Mouse (Mus musculus): Measurements from ENCODE around the gene Srf.

Srf gene

DNA sequence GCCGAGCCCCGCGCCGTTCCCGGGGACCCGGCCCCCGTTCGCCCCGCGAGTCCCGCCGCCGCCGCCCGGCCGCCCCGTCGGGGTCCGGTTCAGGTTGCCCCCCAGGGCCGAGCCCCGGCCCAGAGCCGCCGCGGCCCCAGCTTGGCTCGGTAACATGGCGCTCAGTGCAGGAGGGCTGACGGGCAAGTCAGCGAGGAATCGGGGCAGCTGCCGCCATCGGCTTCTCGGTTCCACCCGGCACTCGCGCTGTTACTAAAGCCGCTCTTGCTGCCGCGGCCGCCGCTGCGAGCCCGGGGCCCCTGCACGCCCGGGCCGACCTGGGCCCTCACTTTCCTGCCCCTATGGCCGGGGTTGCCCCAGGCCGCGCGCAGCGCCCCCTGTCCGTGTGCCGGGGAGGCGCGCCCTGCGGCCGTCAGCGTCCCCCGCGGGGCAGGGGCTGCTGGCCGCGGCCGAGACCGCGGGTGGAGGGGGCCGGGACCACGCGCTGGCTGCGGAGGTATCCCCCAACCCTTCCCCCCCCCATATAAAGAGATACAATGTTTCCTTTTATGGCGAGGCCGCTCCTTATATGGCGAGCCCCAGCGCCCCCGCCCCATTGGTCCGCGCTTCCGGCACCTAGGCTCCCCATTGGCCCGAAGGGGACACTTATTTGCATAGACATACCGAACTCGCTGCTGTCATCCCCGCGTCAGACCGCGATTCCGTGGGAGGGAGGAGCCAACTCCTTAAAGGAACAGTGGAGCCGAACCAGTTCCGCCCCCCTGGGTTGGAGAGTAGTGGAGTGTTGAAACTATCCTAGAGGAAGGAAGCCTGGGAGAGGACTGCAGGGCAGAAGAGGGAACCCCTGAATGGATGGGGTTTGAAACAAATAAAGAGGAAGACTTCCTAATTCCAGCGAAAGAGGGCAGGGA is at the start of gene Srf:
Srf (minus strand) TSS at position 503 of the 911 bp plus-strand sequence.
- TF ChIP-seq CTCF (conservative IDR thresholded peaks at IDR 0.05; ENCODE audit: low read length) (no peak), POU5F1 (IDR thresholded peaks at IDR 0.05; ENCODE audit: borderline replicate concordance, low read length) (no peak), NANOG (IDR thresholded peaks at IDR 0.05; ENCODE audit: borderline replicate concordance, low read length) (no peak)
- peak within 1 kb of the TSS; percentile 91 for H3K4me3 ChIP-seq (replicated peaks; ENCODE audit: low read length)
- H3K27me3 ChIP-seq (ENCODE audit: insufficient read depth, low read length): peaks cover 18% of the 10 kb centered on the region
- H3K4me1 ChIP-seq (replicated peaks; ENCODE audit: low read depth, low read length): peaks cover 43% of the 10 kb centered on the region
- H3K9me3 ChIP-seq (ENCODE audit: low read length): no peaks in the 10 kb centered on the region
- H3K36me3 ChIP-seq (ENCODE audit: insufficient read depth, low read length): peaks cover 19% of the 10 kb centered on the region

DNA sequence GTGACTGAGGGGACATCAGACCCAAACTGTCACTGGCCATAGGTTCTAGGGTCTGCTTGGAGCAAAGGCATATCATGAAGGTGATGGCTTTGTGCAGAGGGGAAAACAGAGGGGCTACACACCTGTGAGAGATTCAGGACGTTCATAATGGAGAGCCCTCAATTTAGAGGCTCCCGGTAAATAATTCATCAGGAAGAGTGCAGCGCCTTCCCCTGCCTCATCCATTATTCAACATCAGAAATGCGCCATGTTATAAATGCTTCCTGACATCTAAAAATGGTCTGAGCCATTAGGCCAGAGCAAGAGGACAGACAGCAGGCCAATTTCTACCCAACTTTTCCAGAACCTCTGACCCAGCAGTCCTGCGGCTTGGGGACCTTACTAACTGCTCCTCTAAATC is 49.2 kb upstream of the Srf start:
- Histone ChIP-seq H3K9me3 (ENCODE audit: low read length) (no peaks in the 10 kb centered on the region), H3K4me1 (replicated peaks; ENCODE audit: low read depth, low read length) (peaks cover 75% of the 10 kb centered on the region), H3K27me3 (ENCODE audit: insufficient read depth, low read length) (no peaks in the 10 kb centered on the region), H3K36me3 (ENCODE audit: insufficient read depth, low read length) (no peaks in the 10 kb centered on the region), H3K4me3 (replicated peaks; ENCODE audit: low read length) (no peak overlapping the region)
- no peak for TF ChIP-seq NANOG (IDR thresholded peaks at IDR 0.05; ENCODE audit: borderline replicate concordance, low read length)
- no peak for TF ChIP-seq POU5F1 (IDR thresholded peaks at IDR 0.05; ENCODE audit: borderline replicate concordance, low read length)
- no peak for TF ChIP-seq CTCF (conservative IDR thresholded peaks at IDR 0.05; ENCODE audit: low read length)

DNA sequence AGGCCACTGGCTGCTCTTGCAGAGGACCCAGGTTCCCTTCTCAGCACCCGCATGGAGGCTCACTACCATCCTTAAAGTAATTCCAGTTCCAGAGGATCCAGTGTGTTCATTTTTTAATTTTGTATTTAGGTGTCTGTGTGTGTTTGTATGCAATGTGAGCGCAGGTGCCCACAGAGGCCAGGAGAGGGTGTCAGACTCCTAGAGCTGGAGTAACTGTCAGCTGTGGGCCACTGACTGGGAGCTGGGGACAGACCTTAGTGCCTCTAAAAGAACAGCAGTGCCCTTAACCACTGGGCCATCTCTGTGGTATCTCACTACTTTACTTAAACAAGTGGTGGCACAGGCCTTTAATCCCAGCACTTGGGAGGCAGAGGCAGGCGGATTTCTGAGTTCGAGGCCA is 47.3 kb upstream of the Srf start:
- no peak for TF ChIP-seq NANOG (IDR thresholded peaks at IDR 0.05; ENCODE audit: borderline replicate concordance, low read length)
- no peak for TF ChIP-seq CTCF (conservative IDR thresholded peaks at IDR 0.05; ENCODE audit: low read length)
- TF ChIP-seq POU5F1 (IDR thresholded peaks at IDR 0.05; ENCODE audit: borderline replicate concordance, low read length): no peak
- H3K4me3 ChIP-seq (replicated peaks; ENCODE audit: low read length): no peak overlapping the region

DNA sequence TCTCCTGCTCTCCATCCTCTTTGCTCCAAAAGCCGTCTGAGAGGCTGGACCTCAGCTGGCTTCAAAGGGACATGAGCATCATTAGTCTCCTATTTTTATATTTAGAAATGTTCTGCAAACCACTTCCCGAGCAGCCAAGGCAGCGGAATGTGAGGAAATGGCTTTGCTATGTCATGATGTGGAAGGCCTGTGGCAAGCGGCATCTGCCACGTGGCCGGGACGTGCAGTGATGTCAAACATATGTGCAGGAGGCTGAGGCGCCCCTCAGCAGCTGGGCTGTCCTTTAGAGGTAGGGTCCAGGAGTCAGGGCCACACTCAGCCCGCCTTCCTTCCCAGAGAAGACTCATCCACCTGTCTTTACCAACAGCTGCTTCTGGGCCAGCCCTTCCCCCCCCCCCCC is 46.2 kb upstream of the Srf start:
- TF ChIP-seq CTCF (conservative IDR thresholded peaks at IDR 0.05; ENCODE audit: low read length) (no peak), NANOG (IDR thresholded peaks at IDR 0.05; ENCODE audit: borderline replicate concordance, low read length) (no peak), POU5F1 (IDR thresholded peaks at IDR 0.05; ENCODE audit: borderline replicate concordance, low read length) (no peak)
- no peaks in the 10 kb centered on the region for H3K9me3 ChIP-seq (ENCODE audit: low read length)
- H3K27me3 ChIP-seq (ENCODE audit: insufficient read depth, low read length): no peaks in the 10 kb centered on the region
- peaks cover 4% of the 10 kb centered on the region for H3K36me3 ChIP-seq (ENCODE audit: insufficient read depth, low read length)
- peak overlapping the region; percentile 13; the same call in 1 of the 2 replicates for H3K4me3 ChIP-seq (replicated peaks; ENCODE audit: low read length)
- peaks cover 71% of the 10 kb centered on the region for H3K4me1 ChIP-seq (replicated peaks; ENCODE audit: low read depth, low read length)

More for the DNA sequence above, 47.3 kb upstream of the Srf start:
- Histone ChIP-seq H3K36me3 (ENCODE audit: insufficient read depth, low read length) (no peaks in the 10 kb centered on the region; the same call in 1 of the 2 replicates), H3K9me3 (ENCODE audit: low read length) (no peaks in the 10 kb centered on the region), H3K27me3 (ENCODE audit: insufficient read depth, low read length) (no peaks in the 10 kb centered on the region), H3K4me1 (replicated peaks; ENCODE audit: low read depth, low read length) (peaks cover 71% of the 10 kb centered on the region)

DNA sequence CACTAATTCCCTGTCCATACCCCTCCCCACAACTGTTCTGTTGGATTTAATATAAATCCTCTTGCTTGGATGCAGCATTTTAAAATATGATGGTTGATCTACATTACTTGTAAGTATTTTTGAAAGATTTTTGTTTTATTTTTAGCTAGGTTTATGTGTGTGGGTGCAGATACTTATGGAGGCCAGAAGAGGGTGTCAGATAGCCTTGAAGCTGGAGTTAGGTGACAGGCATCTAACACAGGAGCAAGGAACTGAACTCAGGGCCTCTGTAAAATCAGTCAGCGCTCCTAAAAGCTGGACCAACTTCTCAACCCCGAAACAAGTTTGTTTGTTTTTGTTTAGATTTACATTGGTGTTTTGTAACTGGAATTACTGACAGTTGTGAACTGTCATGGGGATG is 44.6 kb upstream of the Srf start:
- Histone ChIP-seq H3K9me3 (ENCODE audit: low read length) (no peaks in the 10 kb centered on the region), H3K4me3 (replicated peaks; ENCODE audit: low read length) (no peak overlapping the region), H3K27me3 (ENCODE audit: insufficient read depth, low read length) (no peaks in the 10 kb centered on the region), H3K36me3 (ENCODE audit: insufficient read depth, low read length) (peaks cover 4% of the 10 kb centered on the region), H3K4me1 (replicated peaks; ENCODE audit: low read depth, low read length) (peaks cover 69% of the 10 kb centered on the region)
- TF ChIP-seq POU5F1 (IDR thresholded peaks at IDR 0.05; ENCODE audit: borderline replicate concordance, low read length) (no peak), CTCF (conservative IDR thresholded peaks at IDR 0.05; ENCODE audit: low read length) (peak; percentile 43)

DNA sequence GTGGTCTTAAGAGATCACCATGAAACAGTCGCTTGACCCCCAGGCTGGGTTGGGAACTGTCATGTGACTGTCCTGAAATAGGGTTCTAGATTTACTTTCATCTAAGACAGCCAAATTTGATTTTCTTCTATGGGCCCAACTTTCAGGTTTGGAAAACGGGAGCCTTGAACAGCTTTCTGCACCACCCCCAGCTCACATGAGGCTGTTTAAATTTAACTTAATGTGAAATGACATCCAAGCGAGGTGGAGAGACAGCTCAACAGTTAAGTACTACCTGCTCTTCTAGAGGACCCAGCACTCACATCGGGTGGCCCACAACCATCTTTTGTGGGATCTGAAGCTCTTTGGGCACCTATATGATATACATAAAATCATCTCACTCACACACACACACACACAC is 43.0 kb upstream of the Srf start:
- Histone ChIP-seq H3K4me3 (replicated peaks; ENCODE audit: low read length) (no peak overlapping the region), H3K4me1 (replicated peaks; ENCODE audit: low read depth, low read length) (peaks cover 72% of the 10 kb centered on the region), H3K9me3 (ENCODE audit: low read length) (no peaks in the 10 kb centered on the region), H3K36me3 (ENCODE audit: insufficient read depth, low read length) (peaks cover 4% of the 10 kb centered on the region), H3K27me3 (ENCODE audit: insufficient read depth, low read length) (no peaks in the 10 kb centered on the region)
- TF ChIP-seq CTCF (conservative IDR thresholded peaks at IDR 0.05; ENCODE audit: low read length): no peak
- TF ChIP-seq NANOG (IDR thresholded peaks at IDR 0.05; ENCODE audit: borderline replicate concordance, low read length): no peak
- no peak for TF ChIP-seq POU5F1 (IDR thresholded peaks at IDR 0.05; ENCODE audit: borderline replicate concordance, low read length)

DNA sequence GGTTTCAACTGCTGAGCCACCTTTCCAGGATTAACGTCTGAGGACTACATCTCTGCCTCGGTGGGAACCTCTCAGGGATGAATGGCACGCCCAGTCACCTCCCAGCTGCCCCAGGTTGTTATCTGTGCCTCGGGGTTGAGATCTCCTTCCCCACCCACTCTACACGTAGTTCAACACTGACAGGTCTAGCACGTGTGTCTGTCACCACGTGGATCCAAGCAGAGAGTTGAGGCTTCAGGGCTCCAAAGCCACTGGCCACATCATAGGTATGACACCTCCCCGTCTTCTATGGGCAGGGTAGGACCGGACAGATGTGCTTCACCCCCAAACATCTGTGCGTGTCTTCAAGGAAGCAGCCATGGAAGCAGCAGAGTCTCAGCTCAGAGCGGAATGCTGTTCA is 42.0 kb upstream of the Srf start:
- no peak for TF ChIP-seq CTCF (conservative IDR thresholded peaks at IDR 0.05; ENCODE audit: low read length)
- no peak for TF ChIP-seq NANOG (IDR thresholded peaks at IDR 0.05; ENCODE audit: borderline replicate concordance, low read length)
- no peak for TF ChIP-seq POU5F1 (IDR thresholded peaks at IDR 0.05; ENCODE audit: borderline replicate concordance, low read length)
- H3K4me3 ChIP-seq (replicated peaks; ENCODE audit: low read length): no peak overlapping the region
- no peaks in the 10 kb centered on the region for H3K9me3 ChIP-seq (ENCODE audit: low read length)
- no peaks in the 10 kb centered on the region for H3K27me3 ChIP-seq (ENCODE audit: insufficient read depth, low read length)
- peaks cover 78% of the 10 kb centered on the region for H3K4me1 ChIP-seq (replicated peaks; ENCODE audit: low read depth, low read length)
- H3K36me3 ChIP-seq (ENCODE audit: insufficient read depth, low read length): peaks cover 4% of the 10 kb centered on the region

DNA sequence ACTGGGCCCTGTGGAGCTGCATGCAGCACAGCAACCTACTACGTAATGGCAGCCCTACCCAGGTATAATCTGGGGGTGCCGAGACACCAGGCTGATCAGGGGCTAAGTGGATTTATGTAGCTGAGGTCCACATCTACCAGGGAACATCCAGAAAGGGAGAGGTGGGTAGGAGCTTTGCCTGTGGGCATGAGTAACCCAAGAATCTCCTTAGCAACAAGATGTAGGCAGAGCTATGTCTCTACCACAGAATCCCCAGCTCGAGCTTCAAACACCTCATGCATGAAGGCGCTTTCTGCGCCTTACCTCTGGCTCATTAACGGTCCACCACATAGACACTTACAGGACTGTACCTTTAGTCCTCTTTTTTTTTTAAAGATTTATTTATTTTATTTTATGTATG is 39.4 kb upstream of the Srf start:
- H3K4me1 ChIP-seq (replicated peaks; ENCODE audit: low read depth, low read length): peaks cover 72% of the 10 kb centered on the region
- TF ChIP-seq CTCF (conservative IDR thresholded peaks at IDR 0.05; ENCODE audit: low read length) (no peak), NANOG (IDR thresholded peaks at IDR 0.05; ENCODE audit: borderline replicate concordance, low read length) (no peak), POU5F1 (IDR thresholded peaks at IDR 0.05; ENCODE audit: borderline replicate concordance, low read length) (no peak)
- H3K4me3 ChIP-seq (replicated peaks; ENCODE audit: low read length): peak overlapping the region; percentile 29
- peaks cover 12% of the 10 kb centered on the region for H3K36me3 ChIP-seq (ENCODE audit: insufficient read depth, low read length)
- no peaks in the 10 kb centered on the region for H3K9me3 ChIP-seq (ENCODE audit: low read length)
- no peaks in the 10 kb centered on the region for H3K27me3 ChIP-seq (ENCODE audit: insufficient read depth, low read length)

Measured in E14TG2a.4 (cell line).